Mouse (Mus musculus) intestine, postnatal 0 days (tissue): ENCODE measurements around the gene Msi2. TPM values are rescaled to one million over a fixed set of nuclear protein-coding genes. Genes with fewer than 3 reads are reported as not detected.

Source experiments
- ATAC-seq: fragments of 200-750 bp; cut with Nextera tagmentation; 2 replicates; pipeline ENCODE4 v1.8.0; 2017; ENCODE audit warnings: mild to moderate bottlenecking, moderate TSS enrichment, moderate library complexity
- H3K27ac ChIP-seq: fragments of 300-500 bp; sonication (generic); 2 replicates; pipeline ENCODE4 v1.5.1; 2014; ENCODE audit warnings: mild to moderate bottlenecking, low read depth, low read length, moderate library complexity
- H3K27me3 ChIP-seq: fragments of 300-500 bp; sonication (generic); replicated peaks from 2 replicates; pipeline ENCODE4 v1.6.1; 2014; ENCODE audit warnings: low read length, mixed read lengths; ENCODE audit not compliant: control insufficient read depth, insufficient read depth
- H3K36me3 ChIP-seq: fragments of 300-500 bp; sonication (generic); 2 replicates; pipeline ENCODE4 v1.6.1; 2014; ENCODE audit warnings: mild to moderate bottlenecking, moderate library complexity; ENCODE audit not compliant: control insufficient read depth, insufficient read depth
- H3K4me1 ChIP-seq: fragments of 300-500 bp; sonication (generic); replicated peaks from 2 replicates; pipeline ENCODE4 v1.6.1; 2014; ENCODE audit warnings: antibody characterized with exemption, low read length, mixed read lengths; ENCODE audit not compliant: control insufficient read depth, insufficient read depth
- H3K4me2 ChIP-seq: fragments of 300-500 bp; sonication (generic); replicated peaks from 2 replicates; pipeline ENCODE4 v1.6.1; 2014; ENCODE audit warnings: low read depth, mild to moderate bottlenecking, moderate library complexity
- H3K4me3 ChIP-seq: fragments of 300-500 bp; sonication (generic); 2 replicates; pipeline ENCODE4 v1.5.1; 2014; ENCODE audit warnings: low read depth, low read length
- H3K9ac ChIP-seq: fragments of 300-500 bp; sonication (generic); 2 replicates; pipeline ENCODE4 v1.6.1; 2014; ENCODE audit warnings: mild to moderate bottlenecking, low read depth, low read length
- H3K9me3 ChIP-seq: fragments of 300-500 bp; sonication (generic); 2 replicates; pipeline ENCODE4 v1.6.1; 2016; ENCODE audit warnings: mixed run types; ENCODE audit not compliant: control insufficient read depth
- CTCF ChIP-seq: sonication (generic); IDR thresholded peaks from 2 replicates; pipeline ENCODE4 v1.5.1; 2016; ENCODE audit warnings: low read depth, mild to moderate bottlenecking, control low read depth, antibody characterized with exemption, moderate library complexity
- WGBS: fragments of 180-500 bp; shearing (Covaris S2); extraction: QIAGEN DNeasy Blood & Tissue Kit; methylation state at CpG from one replicate; pipeline ENCODE4 v1.1.7; 2014; 5-methylcytosine and 5-hydroxymethylcytosine counted together
- polyA plus RNA-seq: library from polyadenylated mRNA; unstranded; fragments of >200 nt; fragmentation: Nextera tagmentation; extraction: Ambion mirVana; gene quantifications from 2 replicates; pipeline ENCODE4 v1.2.1, GENCODE M21; 2015

The Msi2 gene
- polyA plus RNA-seq, 1 experiment from 2014 or later = 7.5 TPM

DNA sequence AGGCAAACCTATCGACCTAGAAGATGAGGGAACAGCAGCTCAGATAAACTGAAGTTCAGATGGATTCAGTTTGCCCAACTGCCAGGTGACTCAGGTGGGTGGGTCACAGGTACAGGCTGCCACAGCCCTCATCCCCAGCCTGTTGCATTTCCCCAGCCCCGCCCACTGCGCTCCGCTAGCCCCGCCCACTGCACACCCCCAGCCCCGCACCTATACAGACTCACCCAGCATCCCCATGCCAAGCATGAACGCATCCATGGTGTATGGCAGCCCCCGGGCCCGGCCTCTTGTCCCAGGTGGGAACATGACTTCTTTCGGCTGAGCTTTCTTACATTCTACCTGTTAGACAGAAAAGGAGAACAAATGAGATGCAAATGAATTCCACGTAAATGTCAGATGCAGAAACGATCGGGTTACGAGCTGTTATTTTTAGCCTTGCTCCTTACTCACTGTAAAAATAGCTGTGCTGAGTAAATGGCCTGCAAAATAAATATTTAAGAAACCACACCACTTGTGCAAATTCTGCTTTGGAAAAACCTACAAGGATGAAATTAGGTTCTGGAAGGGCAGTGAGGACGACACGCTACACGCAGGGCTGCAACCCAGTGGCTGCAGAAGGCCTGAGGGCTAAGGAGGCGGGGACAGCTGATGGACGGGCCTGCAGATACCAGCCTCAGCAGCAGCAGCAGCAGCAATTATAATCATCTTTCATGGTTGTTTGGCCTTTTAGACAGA, 323.8 kb downstream of the Msi2 start:
- 69% methylated on average over 19 of the region's 19 CpGs for WGBS
- TF ChIP-seq CTCF = no peak
- no peaks in the 10 kb centered on the region for H3K9me3 ChIP-seq
- no peak for ATAC-seq
- no peak overlapping the region for H3K27ac ChIP-seq
- no peaks in the 10 kb centered on the region for H3K27me3 ChIP-seq
- peaks cover 10% of the 10 kb centered on the region; the same call in 1 of the 2 replicates for H3K4me1 ChIP-seq
- H3K4me2 ChIP-seq = no peak overlapping the region
- H3K4me3 ChIP-seq = no peak overlapping the region
- H3K9ac ChIP-seq = no peak overlapping the region
- no peaks in the 10 kb centered on the region; the same call in 1 of the 2 replicates for H3K36me3 ChIP-seq

DNA sequence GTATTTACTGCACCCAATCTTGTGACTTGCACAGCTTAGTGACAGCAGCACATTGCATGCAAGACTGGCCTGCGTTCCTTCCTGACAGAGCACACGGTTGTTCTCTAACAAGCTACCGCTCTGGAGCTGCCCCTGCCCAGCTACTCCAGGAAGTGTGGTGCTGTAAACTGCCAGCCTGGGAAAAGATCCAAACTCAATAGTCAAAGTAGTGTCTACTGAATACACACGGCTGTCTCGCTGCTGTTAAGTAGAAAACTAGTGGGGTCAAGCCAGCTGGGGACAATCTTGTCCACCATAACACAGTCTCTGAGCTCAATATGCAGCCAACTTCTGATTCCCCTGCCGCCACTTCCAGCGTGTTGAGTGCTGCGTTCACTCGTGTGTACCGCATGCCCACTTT, 325.6 kb downstream of the Msi2 start:
- WGBS = 69% methylated on average over 10 of the region's 10 CpGs
- Histone ChIP-seq H3K36me3 (no peaks in the 10 kb centered on the region; the same call in 1 of the 2 replicates), H3K9me3 (no peaks in the 10 kb centered on the region), H3K27me3 (no peaks in the 10 kb centered on the region), H3K4me3 (no peak overlapping the region), H3K27ac (no peak overlapping the region), H3K4me1 (0 out of 2 replicates have a peak, but pooled peaks cover 3% of the 10 kb centered on the region), H3K4me2 (no peak overlapping the region), H3K9ac (no peak overlapping the region)
- no peak for ATAC-seq
- TF ChIP-seq CTCF = no peak

- WGBS = 88% methylated on average over 8 of the region's 8 CpGs
- Histone ChIP-seq H3K36me3 (no peaks in the 10 kb centered on the region; the same call in 1 of the 2 replicates), H3K27me3 (no peaks in the 10 kb centered on the region), H3K4me3 (no peak overlapping the region), H3K4me1 (0 out of 2 replicates have a peak, but pooled peaks cover 3% of the 10 kb centered on the region), H3K27ac (no peak overlapping the region), H3K9me3 (no peaks in the 10 kb centered on the region), H3K4me2 (no peak overlapping the region), H3K9ac (no peak overlapping the region)
- ATAC-seq = no peak
- peak; percentile 32 for TF ChIP-seq CTCF
Observed at GRCm38 (mm10) chr11:88391181-88391814, 327.0 kb downstream of the Msi2 start.

GRCm38 (mm10) chr11:88389530-88389929, 328.8 kb downstream of the Msi2 start:
- H3K9me3 ChIP-seq = no peaks in the 10 kb centered on the region
- H3K4me3 ChIP-seq = no peak overlapping the region
- H3K9ac ChIP-seq = no peak overlapping the region
- no peak overlapping the region for H3K27ac ChIP-seq
- H3K27me3 ChIP-seq = no peaks in the 10 kb centered on the region
- no peak overlapping the region for H3K4me2 ChIP-seq
- no peak for TF ChIP-seq CTCF
- no peaks in the 10 kb centered on the region; the same call in 1 of the 2 replicates for H3K36me3 ChIP-seq
- no peaks in the 10 kb centered on the region for H3K4me1 ChIP-seq
- 87% methylated on average over 6 of the region's 6 CpGs for WGBS
- no peak for ATAC-seq

DNA sequence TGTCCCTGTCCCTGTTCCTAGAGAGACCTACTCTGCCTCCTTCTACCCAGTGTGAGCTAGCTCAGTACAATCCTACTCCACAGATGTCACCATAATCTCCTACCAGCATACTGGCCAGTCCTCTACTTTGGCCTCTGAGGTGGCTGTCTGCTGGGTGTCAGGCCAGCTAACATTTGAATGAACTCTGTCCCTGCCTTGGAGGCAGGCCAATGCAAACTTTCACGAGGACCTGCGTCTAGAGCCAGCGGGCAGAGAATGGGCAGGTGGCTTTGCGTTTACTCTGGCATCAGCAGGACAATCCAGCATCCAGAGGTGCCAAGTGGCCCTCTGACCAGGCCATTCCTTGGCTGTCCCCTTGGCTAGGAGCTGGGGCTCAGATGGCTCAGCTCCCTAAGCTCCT, 331.4 kb downstream of the Msi2 start:
- 72% methylated on average over 4 of the region's 4 CpGs for WGBS
- Histone ChIP-seq H3K36me3 (peaks cover 6% of the 10 kb centered on the region; the same call in 1 of the 2 replicates), H3K4me3 (no peak overlapping the region), H3K4me1 (no peaks in the 10 kb centered on the region), H3K4me2 (no peak overlapping the region), H3K27ac (no peak overlapping the region), H3K9ac (no peak overlapping the region), H3K9me3 (no peaks in the 10 kb centered on the region), H3K27me3 (no peaks in the 10 kb centered on the region)
- no peak for TF ChIP-seq CTCF
- ATAC-seq = no peak; the same call in 1 of the 2 replicates

- H3K4me2 ChIP-seq = no peak overlapping the region
- no peak overlapping the region for H3K27ac ChIP-seq
- peaks cover 14% of the 10 kb centered on the region; the same call in 1 of the 2 replicates for H3K36me3 ChIP-seq
- 79% methylated on average over 9 of the region's 9 CpGs for WGBS
- ATAC-seq = no peak
- no peaks in the 10 kb centered on the region for H3K9me3 ChIP-seq
- no peak for TF ChIP-seq CTCF
- no peak overlapping the region for H3K9ac ChIP-seq
- no peak overlapping the region for H3K4me3 ChIP-seq
- H3K4me1 ChIP-seq = no peaks in the 10 kb centered on the region
- no peaks in the 10 kb centered on the region for H3K27me3 ChIP-seq
Observed at GRCm38 (mm10) chr11:88382449-88382848, 335.9 kb downstream of the Msi2 start.
